Mouse (Mus musculus) heart, postnatal 4 days (tissue): ENCODE measurements around the gene Taar8c. TPM values are rescaled to one million over a fixed set of nuclear protein-coding genes. Genes with fewer than 3 reads are reported as not detected.
"Not testable (repeated sequence)": the region's sequence is repeated elsewhere in the genome, so short reads cannot be mapped to it uniquely, and the experiment has no call there.

ENCODE experiments used
- DNase-seq: peaks from one replicate; pipeline ENCODE4 v3.0.0; 2021
- total RNA-seq, 2 experiments: library from RNA; stranded (reverse); gene quantifications; 2 replicates each; pipeline ENCODE4 v1.2.3; 2021

Taar8c gene
- not detected for total RNA-seq

- not testable (repeated sequence) for DNase-seq
These were observed at the start of gene Taar8c for GRCm38 (mm10) chr10:24101812-24102211. Gene Taar8c, minus strand, starts transcription at chr10:24101912.

- no peak for DNase-seq
These were observed 48.4 kb upstream of the Taar8c start for GRCm38 (mm10) chr10:24150086-24150485.

- peak; percentile 95 for DNase-seq
These were observed 47.5 kb upstream of the Taar8c start, which contains the start of gene Stx7 for GRCm38 (mm10) chr10:24149135-24149781. Gene Stx7, plus strand, starts transcription at chr10:24149302.

GRCm38 (mm10) chr10:24142735-24143134, 41.0 kb upstream of the Taar8c start:
- no peak for DNase-seq

- no peak for DNase-seq
These were observed 37.0 kb upstream of the Taar8c start for GRCm38 (mm10) chr10:24138623-24139261.

GRCm38 (mm10) chr10:24134071-24134645, 32.4 kb upstream of the Taar8c start:
- DNase-seq = no peak

- no peak for DNase-seq
These were observed 31.4 kb upstream of the Taar8c start for GRCm38 (mm10) chr10:24133132-24133531.

GRCm38 (mm10) chr10:24132273-24132672, 30.6 kb upstream of the Taar8c start:
- no peak for DNase-seq

GRCm38 (mm10) chr10:24131451-24132262, 29.9 kb upstream of the Taar8c start:
- peak; percentile 62 for DNase-seq

GRCm38 (mm10) chr10:24111116-24111778, 9.5 kb upstream of the Taar8c start:
- peak; percentile 52 for DNase-seq

- not testable (repeated sequence) for DNase-seq
These were observed 7.7 kb upstream of the Taar8c start, which contains the start of gene Taar9 for GRCm38 (mm10) chr10:24109434-24109833. Gene Taar9, minus strand, starts transcription at chr10:24109534.

- DNase-seq = no peak
These were observed 6.5 kb upstream of the Taar8c start for GRCm38 (mm10) chr10:24108236-24108635.

- DNase-seq = no peak
These were observed 6.0 kb upstream of the Taar8c start for GRCm38 (mm10) chr10:24107747-24108146.

GRCm38 (mm10) chr10:24103299-24103698, 1.6 kb upstream of the Taar8c start:
- not testable (repeated sequence) for DNase-seq

- not testable (repeated sequence) for DNase-seq
These were observed 4.7 kb downstream of the Taar8c start for GRCm38 (mm10) chr10:24097010-24097409.

GRCm38 (mm10) chr10:24092194-24092593, 9.5 kb downstream of the Taar8c start, which contains the start of gene Taar8b:
Gene Taar8b, minus strand, starts transcription at chr10:24092294.
- DNase-seq = no peak

- DNase-seq = no peak
These were observed 14.5 kb downstream of the Taar8c start for GRCm38 (mm10) chr10:24087168-24087567.

- no peak for DNase-seq
These were observed 15.2 kb downstream of the Taar8c start for GRCm38 (mm10) chr10:24086555-24086954.

- DNase-seq = no peak
These were observed 15.8 kb downstream of the Taar8c start for GRCm38 (mm10) chr10:24085936-24086335.

- DNase-seq = peak; percentile 60
These were observed 21.5 kb downstream of the Taar8c start for GRCm38 (mm10) chr10:24080166-24080565.

GRCm38 (mm10) chr10:24076200-24076599, 25.5 kb downstream of the Taar8c start, which contains the start of gene Taar8a:
Gene Taar8a, plus strand, starts transcription at chr10:24076500.
- DNase-seq = not testable (repeated sequence)

GRCm38 (mm10) chr10:24074751-24075150, 27.0 kb downstream of the Taar8c start:
- not testable (repeated sequence) for DNase-seq
